Mouse (Mus musculus): ENCODE measurements around the gene C130074G19Rik. TPM values are rescaled to one million over a fixed set of nuclear protein-coding genes. Genes with fewer than 3 reads are reported as not detected.

C130074G19Rik gene
- total RNA-seq, 2 experiments from 2014 or later, result 41.9 to 50.0 TPM

DNA sequence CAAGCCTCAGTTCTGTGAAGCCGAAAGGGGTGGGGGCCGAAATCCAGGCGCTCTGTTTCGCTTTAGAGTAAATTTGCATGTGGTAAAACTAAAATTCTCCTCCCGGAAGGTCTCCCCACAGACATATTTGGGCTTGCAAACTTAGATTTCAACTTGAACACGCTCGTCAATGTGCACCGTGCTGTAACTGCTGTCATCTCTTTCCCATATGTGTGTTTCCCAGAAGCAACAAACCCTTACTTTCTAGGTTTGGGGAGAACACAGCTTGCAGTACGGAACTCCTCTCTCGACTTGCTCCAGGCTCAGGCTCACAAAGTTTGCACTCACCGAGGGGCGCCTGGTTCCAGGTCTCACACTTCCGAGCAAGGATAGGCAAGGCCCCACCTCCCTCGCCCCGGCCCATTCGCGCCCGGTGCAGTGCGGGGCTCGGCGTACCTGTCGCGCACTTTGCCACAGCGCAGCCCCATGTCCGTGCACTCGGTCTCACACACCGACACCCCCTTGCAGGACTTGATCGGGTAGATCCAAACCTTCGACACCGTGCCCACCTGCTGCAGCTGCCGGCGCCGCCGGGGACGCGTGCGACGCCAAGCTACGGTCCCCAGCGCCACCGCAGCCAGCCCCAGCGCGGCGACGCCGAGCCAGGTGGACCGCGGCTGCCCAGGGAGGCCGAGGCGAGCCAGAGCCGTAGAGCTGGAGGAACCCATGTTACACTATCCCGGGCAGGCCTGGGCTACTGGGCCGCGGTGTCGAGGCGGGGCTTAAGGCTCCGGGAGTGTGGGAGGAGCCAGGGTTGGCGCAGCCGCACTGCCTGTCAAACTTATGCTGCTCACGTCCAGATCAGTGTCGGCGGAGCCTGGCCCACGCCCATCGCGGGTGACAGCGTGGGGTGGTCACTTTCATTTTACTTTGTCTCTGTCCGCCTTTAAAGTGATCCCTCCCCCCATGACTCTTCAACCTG lies 37.6 kb downstream of the C130074G19Rik start:
- DNase-seq (ENCODE audit: low spot score in 2 of 2), result peak; percentile 84 to 88

DNA sequence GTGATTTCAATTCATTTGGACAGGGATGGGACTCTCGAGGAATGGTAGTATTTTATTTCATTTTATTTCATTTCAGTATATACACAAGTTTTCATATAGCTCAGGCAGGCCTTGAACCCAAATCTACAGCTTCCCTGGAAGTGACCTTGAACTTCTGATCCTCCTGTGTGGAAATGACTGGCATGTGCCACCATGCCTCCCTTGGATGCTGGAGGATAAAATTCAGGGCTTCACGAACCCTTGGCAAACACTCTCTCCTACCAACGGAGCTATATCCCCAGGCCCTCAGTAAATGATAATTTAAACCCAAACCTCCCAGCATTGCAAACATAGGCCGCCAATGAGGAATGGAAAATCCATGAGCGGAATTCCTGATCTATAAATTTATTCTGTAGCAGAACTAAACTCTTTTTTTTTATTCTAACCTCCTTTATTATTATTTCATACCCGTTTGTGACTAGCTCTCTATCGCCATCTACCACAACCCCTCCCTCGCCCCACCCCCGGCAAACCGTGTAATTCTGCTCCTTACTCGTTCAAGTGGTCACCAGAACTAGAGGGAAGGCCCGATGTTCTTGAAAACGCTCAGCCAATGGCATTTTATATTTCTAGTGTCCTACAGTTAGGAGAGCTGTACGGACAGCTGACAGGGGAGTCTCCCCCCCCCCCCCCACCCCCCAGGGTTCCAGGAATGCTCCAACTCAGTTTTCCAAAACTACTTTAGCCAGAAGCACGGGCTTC lies 38.5 kb downstream of the C130074G19Rik start:
- peak in 1 of 2 experiments; percentile 34 for DNase-seq (ENCODE audit: low spot score in 2 of 2)

DNA sequence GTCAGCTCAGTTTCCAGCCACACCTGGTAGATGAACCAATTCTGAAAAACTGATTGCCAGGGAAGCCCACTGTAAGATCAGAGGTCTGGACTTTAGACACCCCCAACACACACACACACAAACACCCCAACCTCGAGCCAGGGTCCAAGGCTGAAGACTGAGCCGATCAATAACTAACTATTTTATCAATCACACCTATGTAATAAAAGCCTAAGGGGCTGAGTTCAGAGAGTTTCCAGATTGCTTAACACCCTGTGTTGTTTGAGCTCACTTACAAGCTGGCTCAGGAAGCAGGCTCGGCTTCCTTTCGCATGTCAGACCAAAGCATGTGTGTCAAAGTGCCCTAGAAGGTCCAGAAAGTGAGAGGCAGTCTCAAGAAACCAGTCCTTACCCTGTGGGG lies 45.4 kb downstream of the C130074G19Rik start:
- no peak for DNase-seq (ENCODE audit: low spot score in 2 of 2)

DNA sequence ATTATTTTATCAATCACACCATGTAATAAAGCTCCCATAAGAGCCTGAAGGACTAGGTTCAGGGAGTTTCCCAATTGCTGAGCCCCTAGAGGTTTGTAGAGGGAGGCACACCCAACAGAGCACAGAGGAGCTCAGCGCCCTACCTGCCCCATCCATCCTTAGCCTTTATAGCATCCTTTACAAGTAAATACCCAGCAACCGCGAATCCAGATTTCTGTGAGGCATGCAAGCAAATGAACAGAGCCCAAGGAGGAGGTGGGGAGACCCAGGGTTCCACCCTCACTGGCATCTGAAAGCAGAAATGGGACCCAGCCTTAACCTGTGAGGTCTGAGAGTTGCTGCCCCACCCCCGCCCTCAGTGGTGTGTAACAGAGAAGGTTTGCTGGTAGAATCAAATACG lies 46.7 kb downstream of the C130074G19Rik start:
- DNase-seq (ENCODE audit: low spot score in 2 of 2), result no peak

DNA sequence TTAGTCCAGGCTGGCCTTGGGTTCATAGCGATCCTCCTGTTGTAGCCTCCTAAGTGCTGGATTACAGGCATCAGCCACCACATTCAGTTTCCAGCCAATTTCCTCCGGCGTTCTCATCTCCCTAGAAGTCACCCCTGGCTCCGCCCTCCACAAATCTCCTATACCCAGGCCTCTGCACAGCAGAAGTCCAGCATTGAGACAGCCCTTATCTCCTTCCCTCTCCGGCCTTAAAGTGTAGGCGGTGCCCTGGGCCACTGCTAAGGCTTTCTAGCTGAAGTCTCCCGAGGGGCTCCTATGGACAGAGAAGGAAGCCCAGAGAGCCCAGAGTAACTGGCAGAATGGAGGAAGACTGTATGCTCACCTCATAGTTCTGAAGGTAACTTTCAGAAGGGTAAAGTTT lies 49.5 kb downstream of the C130074G19Rik start:
- DNase-seq (ENCODE audit: low spot score in 2 of 2), result no peak

DNA sequence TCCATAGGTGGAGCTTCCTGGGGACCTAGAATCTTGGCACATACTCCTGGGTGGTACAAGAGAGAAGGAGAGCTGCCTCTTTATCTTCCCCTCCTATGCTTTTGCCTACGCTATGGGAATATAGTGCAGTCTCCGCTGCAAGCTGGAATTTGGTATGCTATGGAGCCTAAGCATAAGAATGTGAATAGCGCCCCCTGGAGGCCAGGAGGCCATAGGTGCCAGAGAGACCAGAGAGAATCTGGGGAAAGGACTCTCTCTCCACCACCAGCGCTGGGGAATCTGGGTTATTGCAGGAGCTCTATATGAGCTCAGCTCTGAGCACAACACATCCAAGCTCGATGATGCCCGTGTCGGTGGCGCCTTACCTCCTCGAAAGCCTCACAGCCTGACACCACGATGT lies 50.8 kb downstream of the C130074G19Rik start:
- DNase-seq (ENCODE audit: low spot score in 2 of 2), result no peak

DNA sequence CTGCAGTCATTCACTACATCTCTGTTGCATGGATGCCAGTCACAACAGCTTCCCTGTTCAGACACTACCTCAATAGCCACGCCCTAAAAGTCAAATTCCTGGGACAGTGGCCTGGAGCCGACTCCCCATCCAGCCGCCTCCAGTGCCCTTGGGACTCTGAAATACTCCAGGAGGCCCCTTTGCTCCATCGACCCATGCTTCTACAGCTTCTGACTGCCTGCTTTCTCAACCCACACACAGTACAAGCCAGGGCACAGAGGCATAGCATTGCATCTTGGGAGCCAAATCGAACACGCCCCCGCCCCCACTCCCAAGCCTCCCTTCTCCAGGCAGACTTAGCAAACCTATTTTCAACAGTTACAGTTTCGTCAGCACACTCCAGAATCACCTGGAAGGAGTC lies 53.1 kb downstream of the C130074G19Rik start:
- DNase-seq (ENCODE audit: low spot score in 2 of 2), result no peak

DNA sequence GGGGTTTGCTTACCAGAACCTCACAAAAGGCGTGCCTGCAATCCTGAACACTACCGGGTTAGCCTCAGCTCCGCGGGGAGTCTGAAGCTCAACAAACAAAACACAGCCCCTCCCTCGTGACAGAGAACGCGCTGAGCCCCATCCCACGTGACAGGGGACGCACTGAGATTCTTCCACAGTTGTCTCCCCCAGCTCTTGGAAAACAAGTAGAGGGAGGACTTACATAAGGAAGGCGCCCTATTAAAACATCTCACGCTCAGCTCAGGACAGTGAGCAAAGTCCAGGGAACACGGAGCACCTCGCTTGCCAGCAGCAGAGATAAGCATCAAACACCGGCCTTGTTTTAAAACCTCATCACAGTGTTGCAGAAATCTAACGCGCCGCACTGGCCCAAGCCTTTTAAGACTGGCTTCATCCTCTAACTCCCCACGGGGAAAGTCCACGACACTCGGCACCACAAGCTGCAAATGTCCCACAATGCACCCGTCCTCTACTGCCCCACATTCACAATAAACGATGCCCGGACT lies 55.8 kb downstream of the C130074G19Rik start:
- DNase-seq (ENCODE audit: low spot score in 2 of 2), result peak in 1 of 2 experiments; percentile 26

DNA sequence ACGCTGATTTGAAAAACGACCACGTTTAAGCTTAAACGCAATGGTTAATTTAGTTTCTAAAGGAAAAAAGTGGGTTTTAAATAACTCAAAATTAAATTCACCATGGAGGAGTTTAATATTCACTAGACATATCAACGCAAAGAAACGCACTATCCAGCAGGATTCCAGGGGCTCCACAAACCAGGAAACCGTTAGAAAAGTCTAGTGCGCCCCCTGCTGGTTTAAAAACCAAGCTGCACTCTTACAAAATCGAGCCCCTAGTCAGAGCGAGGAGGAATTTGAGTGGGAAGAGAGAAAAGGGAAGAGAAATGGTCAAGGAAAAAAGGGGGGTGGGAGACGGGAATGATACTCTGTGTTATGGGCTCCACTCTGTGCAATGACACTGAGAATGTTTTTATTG lies 57.9 kb downstream of the C130074G19Rik start:
- DNase-seq (ENCODE audit: low spot score in 2 of 2), result peak in 1 of 2 experiments; percentile 44

DNA sequence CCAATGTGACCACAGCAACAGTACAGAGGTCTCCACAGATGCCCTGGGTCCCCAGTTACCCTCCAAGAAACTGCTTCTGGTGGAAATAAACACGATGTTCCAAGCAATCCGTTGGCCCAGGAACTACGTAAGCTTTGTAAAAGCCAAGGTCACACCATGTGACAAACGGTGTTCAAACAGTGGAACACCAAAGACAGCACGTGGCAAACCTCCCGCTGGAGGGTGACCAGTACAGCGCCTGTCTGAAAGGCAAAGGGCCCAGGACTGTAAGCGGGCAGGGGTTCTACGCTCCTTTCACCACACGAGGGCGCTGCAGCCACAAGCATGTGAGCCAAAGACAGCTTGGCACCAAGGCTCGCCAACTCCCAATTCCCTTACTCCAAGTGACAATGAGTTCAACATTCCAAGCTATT lies 58.6 kb downstream of the C130074G19Rik start:
- peak; percentile 87 to 94 for DNase-seq (ENCODE audit: low spot score in 2 of 2)

DNA sequence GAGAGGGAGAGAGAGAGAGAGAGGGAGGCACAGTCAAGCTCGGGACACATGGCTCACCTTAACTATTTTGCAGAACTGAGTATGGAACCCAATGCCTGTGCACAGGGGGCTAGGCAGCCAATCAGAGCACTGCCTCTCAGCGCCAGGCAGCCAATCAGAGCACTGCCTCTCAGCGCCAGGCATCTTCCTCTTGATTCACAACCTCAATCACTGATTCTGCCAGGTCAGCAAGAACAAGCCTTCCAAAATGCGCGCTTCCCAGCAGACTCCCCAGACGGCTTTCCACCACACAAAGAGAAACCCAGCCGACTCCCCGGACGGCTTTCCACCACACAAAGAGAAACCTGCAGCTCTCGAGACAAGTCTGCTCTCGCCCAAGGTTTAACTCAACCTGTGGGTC lies 60.3 kb downstream of the C130074G19Rik start:
- peak; percentile 40 to 45 for DNase-seq (ENCODE audit: low spot score in 2 of 2)

Small RNA genes lying within 50 kb of the gene (microRNA-seq; reads per million reads assigned to microRNA genes)
- gene Mir1981, result 560 to 655 reads per million in 2 experiments

Other genes starting within 250 kb of the C130074G19Rik start
- 1 to 10 TPM in 1 of 2 experiments, under 1 TPM in 1; 0.37 to 1.2 TPM for gene Hlx, start 150.6 kb downstream of the C130074G19Rik start, total RNA-seq (2021)
- gene Marc1, start 71.9 kb downstream of the C130074G19Rik start, total RNA-seq (2021), result under 1 TPM in 1 of 2 experiments, not detected in 1; 0.16 TPM
- 100 to 1,000 TPM; 150 to 175 TPM for gene Marc2, start 36.8 kb downstream of the C130074G19Rik start, total RNA-seq (2021)
- gene Mark1, start 116.4 kb upstream of the C130074G19Rik start, total RNA-seq (2021), result 10 to 100 TPM; 80.9 to 92.4 TPM

Data from left cerebral cortex, adult 18-20 months (tissue).